In genomic region chr4:143160826-143161225, GRCm38 (mm10) we compare ENCODE assay signal across 9 mouse cellular contexts. TPM values are rescaled to one million over a fixed set of nuclear protein-coding genes. Genes with fewer than 3 reads are reported as not detected.
DNase-seq lines count a peak whose midpoint lies in the region; ATAC-seq and TF ChIP-seq lines count a peak whose summit lies in the region.
"Had no signal": no experiment of that assay in that cellular context is flagged by ENCODE, and none has a peak within 500 bp of the region (broad histone marks: within the 10 kb centered on the region; RNA-seq: fewer than 3 reads in every experiment).

No protein-coding gene starts in this region.

- no peaks in the 10 kb centered on the region for H3K27me3 ChIP-seq in heart, embryonic 12.5 days (replicated peaks)
- no peaks in the 10 kb centered on the region for H3K27me3 ChIP-seq in MEL (ENCODE audit: control insufficient read depth in 1 of 2, insufficient read depth in 2 of 2, low read length in 2 of 2)
- H3K27me3 ChIP-seq in hindbrain, embryonic 11.5 days (ENCODE audit: control insufficient read depth, insufficient read depth, low read length), result no peaks in the 10 kb centered on the region
- no peaks in the 10 kb centered on the region for H3K27me3 ChIP-seq in midbrain, embryonic 10.5 days (ENCODE audit: low read depth, poor library complexity, severe bottlenecking)

- peak overlapping the region; percentile 71 for H3K4me2 ChIP-seq in heart, embryonic 12.5 days
- H3K4me2 ChIP-seq in hindbrain, embryonic 11.5 days (replicated peaks; ENCODE audit: low read depth, low read length), result peak overlapping the region; percentile 65

- intact Hi-C loops in heart, postnatal 10 days (cut with DNase I), result loop anchor here (2.0 kb wide), 1 partner anchor 48 kb away; no protein-coding TSS in a partner anchor

- H3K79me2 ChIP-seq in MEL (ENCODE audit: control insufficient read depth, insufficient read depth, low read length, poor library complexity), result peaks cover 41% of the 10 kb centered on the region

- no peak for TF ChIP-seq EP300 in MEL (IDR thresholded peaks at IDR 0.05; ENCODE audit: low read depth in 1 of 2, low read length in 2 of 2)

- TF ChIP-seq CTCF in MEL (IDR thresholded peaks at IDR 0.05 in 2 of 3, conservative IDR thresholded peaks at IDR 0.05 in 1 of 3; ENCODE audit: control insufficient read depth in 1 of 3, insufficient read depth in 1 of 3, low read depth in 2 of 3, low read length in 3 of 3, poor library complexity in 1 of 3, severe bottlenecking in 1 of 3), result no peak

- peak overlapping the region; percentile 96 for H3K4me3 ChIP-seq in heart, embryonic 12.5 days
- peak overlapping the region; percentile 88 to 95 for H3K4me3 ChIP-seq in MEL (ENCODE audit: control insufficient read depth in 1 of 2, insufficient read depth in 1 of 2, low read depth in 2 of 2, low read length in 2 of 2)
- peak overlapping the region; percentile 79 for H3K4me3 ChIP-seq in hindbrain, embryonic 11.5 days (ENCODE audit: low read depth, low read length)
- H3K4me3 ChIP-seq in midbrain, embryonic 10.5 days, result peak overlapping the region; percentile 78

- H3K4me1 ChIP-seq in heart, embryonic 12.5 days (replicated peaks), result peaks cover 46% of the 10 kb centered on the region
- H3K4me1 ChIP-seq in MEL (ENCODE audit: control insufficient read depth in 1 of 2, insufficient read depth in 2 of 2, low read length in 2 of 2), result peaks cover 6 to 7% of the 10 kb centered on the region in 2 experiments
- H3K4me1 ChIP-seq in hindbrain, embryonic 11.5 days (replicated peaks; ENCODE audit: control insufficient read depth, insufficient read depth, low read length), result peaks cover 4% of the 10 kb centered on the region; the same call in 1 of the 2 replicates
- H3K4me1 ChIP-seq in midbrain, embryonic 10.5 days, result peaks cover 37% of the 10 kb centered on the region

- WGBS in heart, embryonic 12.5 days, result 51% methylated on average over 3 of the region's 3 CpGs
- WGBS in hindbrain, embryonic 11.5 days, result 53% methylated on average over 3 of the region's 3 CpGs
- WGBS in midbrain, embryonic 10.5 days, result 51% methylated on average over 3 of the region's 3 CpGs

- peak overlapping the region; percentile 60 for H3K9ac ChIP-seq in heart, embryonic 12.5 days
- H3K9ac ChIP-seq in MEL (ENCODE audit: control insufficient read depth, low read depth, low read length, poor library complexity, severe bottlenecking), result peak overlapping the region; percentile 81
- peak overlapping the region; percentile 85 for H3K9ac ChIP-seq in hindbrain, embryonic 11.5 days (ENCODE audit: low read depth, low read length)

- no peaks in the 10 kb centered on the region for H3K9me3 ChIP-seq in heart, embryonic 12.5 days (replicated peaks)
- H3K9me3 ChIP-seq in MEL (replicated peaks; ENCODE audit: insufficient read depth, low read length), result no peaks in the 10 kb centered on the region
- no peaks in the 10 kb centered on the region for H3K9me3 ChIP-seq in hindbrain, embryonic 11.5 days (ENCODE audit: control insufficient read depth, low read length)
- H3K9me3 ChIP-seq in midbrain, embryonic 10.5 days (replicated peaks), result no peaks in the 10 kb centered on the region

- no peak for DNase-seq in heart, postnatal 10 days
- DNase-seq in MEL (ENCODE audit: low read depth, low spot score), result no peak
- no peak for DNase-seq in hindbrain, embryonic 11.5 days (ENCODE audit: low spot score)
- no peak for DNase-seq in midbrain, embryonic 10.5 days (ENCODE audit: low spot score)
- no peak for DNase-seq in embryo, embryonic 10 days (ENCODE audit: low spot score)
- DNase-seq in gastrocnemius, adult 18-20 months (ENCODE audit: low spot score), result no peak
- no peak for DNase-seq in layer of hippocampus, postnatal 14 days (ENCODE audit: low spot score in 2 of 2)
- DNase-seq: cerebellum, postnatal 14 days had no signal

- TF ChIP-seq RAD21 in MEL (IDR thresholded peaks at IDR 0.05; ENCODE audit: low read depth, low read length), result no peak

- no peak overlapping the region for H3K27ac ChIP-seq in heart, embryonic 12.5 days (ENCODE audit: poor library complexity, severe bottlenecking)
- H3K27ac ChIP-seq in MEL (ENCODE audit: control insufficient read depth, low read depth, low read length), result no peak overlapping the region
- H3K27ac ChIP-seq in hindbrain, embryonic 11.5 days (ENCODE audit: low read depth, low read length), result no peak overlapping the region
- peak overlapping the region; percentile 97 for H3K27ac ChIP-seq in midbrain, embryonic 10.5 days (replicated peaks)

- no peak for TF ChIP-seq POLR2A in MEL (IDR thresholded peaks at IDR 0.05; ENCODE audit: control insufficient read depth in 1 of 2, insufficient read depth in 1 of 2, low read depth in 1 of 2, low read length in 2 of 2, poor library complexity in 1 of 2)

- H3K36me3 ChIP-seq in heart, embryonic 12.5 days, result peaks cover 7% of the 10 kb centered on the region; the same call in 1 of the 2 replicates
- H3K36me3 ChIP-seq in MEL (ENCODE audit: control insufficient read depth in 1 of 2, insufficient read depth in 2 of 2, low read length in 2 of 2), result peaks cover 3 to 14% of the 10 kb centered on the region in 2 experiments
- H3K36me3 ChIP-seq in hindbrain, embryonic 11.5 days (ENCODE audit: control insufficient read depth, insufficient read depth, low read length), result 0 out of 2 replicates have a peak, but pooled peaks cover 2% of the 10 kb centered on the region
- peaks cover 34% of the 10 kb centered on the region for H3K36me3 ChIP-seq in midbrain, embryonic 10.5 days

- ATAC-seq in heart, embryonic 12.5 days (ENCODE audit: insufficient number of reproducible peaks, low FRiP score), result no peak
- no peak for ATAC-seq in hindbrain, embryonic 11.5 days (ENCODE audit: low FRiP score)

TF ChIP-seq in MEL, 35 proteins besides CTCF, POLR2A, EP300 and RAD21:
- TF ChIP-seq USF1 (IDR thresholded peaks at IDR 0.05; ENCODE audit: low read depth, low read length) (no peak), ZKSCAN1 (IDR thresholded peaks at IDR 0.05; ENCODE audit: low read depth, low read length) (no peak), SMC3 (IDR thresholded peaks at IDR 0.05; ENCODE audit: low read depth, low read length) (no peak), POLR2AphosphoS2 (IDR thresholded peaks at IDR 0.05; ENCODE audit: low read length) (no peak), KAT2A (conservative IDR thresholded peaks at IDR 0.05; ENCODE audit: low read depth, low read length) (no peak), TBP (IDR thresholded peaks at IDR 0.05; ENCODE audit: low read depth, low read length) (no peak), MEF2A (IDR thresholded peaks at IDR 0.05; ENCODE audit: extremely low read depth, insufficient replicate concordance, low read depth, low read length, poor library complexity, severe bottlenecking) (no peak), CHD2 (IDR thresholded peaks at IDR 0.05; ENCODE audit: low read length) (no peak), RCOR1 (IDR thresholded peaks at IDR 0.05; ENCODE audit: low read depth, low read length) (no peak), TCF12 (IDR thresholded peaks at IDR 0.05; ENCODE audit: low read depth, low read length) (no peak), ETS1 (IDR thresholded peaks at IDR 0.05; ENCODE audit: low read depth, low read length) (no peak), NELFE (IDR thresholded peaks at IDR 0.05; ENCODE audit: low read depth, low read length) (no peak), ZC3H11A (IDR thresholded peaks at IDR 0.05; ENCODE audit: low read depth, low read length) (no peak), ZNF384 (IDR thresholded peaks at IDR 0.05; ENCODE audit: low read depth, low read length) (no peak), HCFC1 (IDR thresholded peaks at IDR 0.05; ENCODE audit: low read depth, low read length) (no peak), POLR2AphosphoS5 (IDR thresholded peaks at IDR 0.05; ENCODE audit: borderline replicate concordance, low read depth, low read length) (no peak)

RNA-seq across cellular contexts. Expression of gene Prdm2, which starts 52.0 kb away (rescaled TPM):
- 10.4 and 11.6 TPM in 2 replicates for polyA plus RNA-seq in heart, embryonic 12.5 days (2016; fragmentation: Nextera tagmentation; extraction: Ambion mirVana)
- total RNA-seq in heart, postnatal 10 days (2021), result 10 to 100 TPM; 20.6 to 23.7 TPM
- 4.3 and 4.9 TPM in 2 replicates for total RNA-seq in MEL (2012; rRNA removed)
- 10 to 100 TPM in 1 of 2 experiments, not detected in 1; 13.5 TPM for polyA plus RNA-seq in MEL (2012; ENCODE audit: insufficient read depth in 1 of 2, insufficient read length in 2 of 2, low read depth in 1 of 2, low replicate concordance in 2 of 2, missing spikeins in 1 of 2)
- 16.5 and 20.7 TPM in 2 replicates for polyA plus RNA-seq in hindbrain, embryonic 11.5 days (2014; fragmentation: Nextera tagmentation; extraction: Ambion mirVana)
- polyA plus RNA-seq in midbrain, embryonic 10.5 days (2016; fragmentation: Nextera tagmentation; extraction: Ambion mirVana), result 14.2 and 16.6 TPM in 2 replicates
- 10 to 100 TPM; 22.8 to 26.3 TPM for total RNA-seq in gastrocnemius, adult 18-20 months (2021)
- 10 to 100 TPM; 34.9 to 35.4 TPM for total RNA-seq in layer of hippocampus, postnatal 14 days (2021)
